Mouse (Mus musculus) layer of hippocampus, adult 9-11 months (tissue): ENCODE data around the gene Acvrl1.

Experiments used
- DNase-seq: peaks from one replicate; pipeline ENCODE4 v3.0.0; 2022

The Acvrl1 gene

GRCm38 (mm10) chr15:101193971-101194370 is 65.6 kb downstream of the Acvrl1 start:
- no peak for DNase-seq
